Mouse (Mus musculus) heart, adult 2 months (tissue): ENCODE results near the gene Arhgap31. TPM values are rescaled to one million over a fixed set of nuclear protein-coding genes. Genes with fewer than 3 reads are reported as not detected.
A peak's percentile ranks its signal among the peaks of the same experiment; 100 is the strongest.

Experiments
- DNase-seq, 2 experiments: peaks; one replicate each; pipeline ENCODE4 v3.0.0; 2021
- H3K27ac ChIP-seq: fragments of 200-600 bp; 2 replicates; pipeline ENCODE4 v1.8.1; 2022
- H3K27me3 ChIP-seq: fragments of 200-500 bp; 2 replicates; pipeline ENCODE4 v1.6.1; 2012; ENCODE audit warnings: mild to moderate bottlenecking, low read length, inconsistent platforms, mixed read lengths; ENCODE audit not compliant: control insufficient read depth, insufficient read depth
- H3K36me3 ChIP-seq: fragments of 200-500 bp; 2 replicates; pipeline ENCODE4 v1.6.1; 2012; ENCODE audit warnings: low read length, inconsistent platforms; ENCODE audit not compliant: control insufficient read depth, insufficient read depth
- H3K4me1 ChIP-seq: fragments of 200-500 bp; 2 replicates; pipeline ENCODE4 v1.6.1; 2011; ENCODE audit warnings: low read length; ENCODE audit not compliant: control insufficient read depth, insufficient read depth
- H3K4me3 ChIP-seq: fragments of 200-600 bp; 2 replicates; pipeline ENCODE4 v1.8.1; 2022
- H3K79me2 ChIP-seq: fragments of 200-500 bp; replicated peaks from 2 replicates; pipeline ENCODE4 v1.6.1; 2012; ENCODE audit warnings: mild to moderate bottlenecking, inconsistent platforms, low read length, moderate library complexity, mixed read lengths; ENCODE audit not compliant: control insufficient read depth, insufficient read depth
- H3K9ac ChIP-seq: fragments of 200-500 bp; 2 replicates; pipeline ENCODE4 v1.6.1; 2012; ENCODE audit warnings: low read depth, mild to moderate bottlenecking, control low read depth, inconsistent platforms, low read length, mixed read lengths
- CTCF ChIP-seq: fragments of 200-600 bp; IDR thresholded peaks from 2 replicates; pipeline ENCODE4 v1.8.1; 2022; ENCODE audit warnings: antibody characterized with exemption, mild to moderate bottlenecking, moderate library complexity
- EP300 ChIP-seq: fragments of 200-500 bp; IDR thresholded peaks from 2 replicates; pipeline ENCODE4 v1.6.1; 2011; ENCODE audit warnings: low read depth, low read length, control low read depth; ENCODE audit not compliant: insufficient read depth
- POLR2A ChIP-seq: fragments of 200-500 bp; IDR thresholded peaks from 2 replicates; pipeline ENCODE4 v1.6.1; 2011; ENCODE audit warnings: mild to moderate bottlenecking, low read depth, low read length, control low read depth; ENCODE audit not compliant: insufficient read depth
- WGBS: fragments of 180-500 bp; shearing (Covaris S2); methylation state at CpG from one replicate; pipeline ENCODE4 v1.1.7; 2018; 5-methylcytosine and 5-hydroxymethylcytosine counted together
- intact Hi-C: fragments of 180-260 bp; cut with DNase I; formaldehyde crosslinking; loops from one replicate; pipeline ENCODE4 v1.15.1; 2025
- polyA plus RNA-seq: library from polyadenylated mRNA; depleted of rRNA; stranded (reverse); fragments of >200 nt; gene quantifications from 2 replicates; pipeline ENCODE4 v1.2.3, GENCODE M21; 2012
- total RNA-seq, 2 experiments: library from RNA; stranded (reverse); gene quantifications; 2 replicates each; pipeline ENCODE4 v1.2.3; 2021

Gene Arhgap31
- total and polyA plus RNA-seq, 3 experiments = 14.1 to 41.2 (median 38.2) TPM

GRCm38 (mm10) chr16:38585186-38585585 is 127.9 kb downstream of the Arhgap31 start:
- H3K4me1 ChIP-seq = peaks cover 3% of the 10 kb centered on the region
- WGBS = 80% methylated on average over 5 of the region's 5 CpGs
- DNase-seq = no peak
- intact Hi-C loops = no loop called here
- no peak overlapping the region for H3K27ac ChIP-seq
- TF ChIP-seq EP300 = no peak
- no peak for TF ChIP-seq CTCF
- no peak for TF ChIP-seq POLR2A
- H3K79me2 ChIP-seq = no peaks in the 10 kb centered on the region
- H3K36me3 ChIP-seq = peaks cover 13% of the 10 kb centered on the region
- H3K4me3 ChIP-seq = no peak overlapping the region
- no peaks in the 10 kb centered on the region for H3K27me3 ChIP-seq
- H3K9ac ChIP-seq = no peak overlapping the region

GRCm38 (mm10) chr16:38584761-38585160 is 128.3 kb downstream of the Arhgap31 start:
- intact Hi-C loops = no loop called here
- no peaks in the 10 kb centered on the region for H3K79me2 ChIP-seq
- H3K27ac ChIP-seq = no peak overlapping the region
- H3K27me3 ChIP-seq = no peaks in the 10 kb centered on the region
- TF ChIP-seq POLR2A (no peak), EP300 (no peak), CTCF (no peak)
- WGBS = 84% methylated on average over 7 of the region's 7 CpGs
- peaks cover 3% of the 10 kb centered on the region for H3K4me1 ChIP-seq
- no peak for DNase-seq
- H3K36me3 ChIP-seq = peaks cover 13% of the 10 kb centered on the region
- no peak overlapping the region for H3K9ac ChIP-seq
- no peak overlapping the region for H3K4me3 ChIP-seq

GRCm38 (mm10) chr16:38571481-38571880 is 141.6 kb downstream of the Arhgap31 start:
- no peak overlapping the region for H3K9ac ChIP-seq
- no peak overlapping the region for H3K4me3 ChIP-seq
- H3K36me3 ChIP-seq = no peaks in the 10 kb centered on the region; the same call in 1 of the 2 replicates
- no peaks in the 10 kb centered on the region for H3K27me3 ChIP-seq
- WGBS = 98% methylated on average over 3 of the region's 3 CpGs
- H3K4me1 ChIP-seq = no peaks in the 10 kb centered on the region
- TF ChIP-seq EP300 = no peak
- TF ChIP-seq POLR2A = no peak
- no peak for TF ChIP-seq CTCF
- DNase-seq = no peak
- no peak overlapping the region for H3K27ac ChIP-seq
- intact Hi-C loops = no loop called here
- H3K79me2 ChIP-seq = no peaks in the 10 kb centered on the region; the same call in 1 of the 2 replicates

GRCm38 (mm10) chr16:38568192-38568591 is 144.9 kb downstream of the Arhgap31 start:
- H3K36me3 ChIP-seq = peaks cover 4% of the 10 kb centered on the region
- H3K27ac ChIP-seq = no peak overlapping the region
- no peaks in the 10 kb centered on the region for H3K27me3 ChIP-seq
- intact Hi-C loops = no loop called here
- H3K4me3 ChIP-seq = no peak overlapping the region
- no peak for DNase-seq
- no peaks in the 10 kb centered on the region for H3K4me1 ChIP-seq
- WGBS = 91% methylated on average over 5 of the region's 5 CpGs
- TF ChIP-seq EP300 (no peak), POLR2A (no peak), CTCF (no peak)
- H3K79me2 ChIP-seq = peaks cover 2% of the 10 kb centered on the region; the same call in 1 of the 2 replicates
- H3K9ac ChIP-seq = no peak overlapping the region

GRCm38 (mm10) chr16:38563516-38563915 is 149.6 kb downstream of the Arhgap31 start:
- Histone ChIP-seq H3K4me1 (no peaks in the 10 kb centered on the region), H3K9ac (no peak overlapping the region), H3K27me3 (no peaks in the 10 kb centered on the region), H3K4me3 (peak overlapping the region; percentile 82), H3K27ac (no peak overlapping the region; the same call in 1 of the 2 replicates), H3K79me2 (peaks cover 2% of the 10 kb centered on the region; the same call in 1 of the 2 replicates), H3K36me3 (peaks cover 4% of the 10 kb centered on the region)
- WGBS = 13% methylated on average over 10 of the region's 10 CpGs
- TF ChIP-seq CTCF = no peak
- no peak for TF ChIP-seq EP300
- no peak for TF ChIP-seq POLR2A
- intact Hi-C loops = loop anchor here (2.0 to 5.0 kb wide), 2 partner anchors 25 to 41 kb away; partner anchors contain the start of gene Timmdc1
- no peak for DNase-seq

GRCm38 (mm10) chr16:38562968-38563327 is 150.1 kb downstream of the Arhgap31 start:
- under 1% methylated on average over 25 of the region's 25 CpGs for WGBS
- Histone ChIP-seq H3K27ac (peak overlapping the region; percentile 79), H3K36me3 (peaks cover 4% of the 10 kb centered on the region), H3K27me3 (no peaks in the 10 kb centered on the region), H3K4me3 (peak overlapping the region; percentile 82), H3K79me2 (peaks cover 2% of the 10 kb centered on the region; the same call in 1 of the 2 replicates), H3K9ac (peak overlapping the region; percentile 86), H3K4me1 (no peaks in the 10 kb centered on the region)
- TF ChIP-seq CTCF = no peak
- no peak for TF ChIP-seq EP300
- no peak for TF ChIP-seq POLR2A
- DNase-seq = no peak
- intact Hi-C loops = loop anchor here (2.0 to 5.0 kb wide), 2 partner anchors 26 to 41 kb away; partner anchors contain the start of gene Timmdc1
